Mouse (Mus musculus) thymus, postnatal 36 days (tissue): ENCODE results near the gene Cep95.

Source experiments
- DNase-seq, 2 experiments: peaks; one replicate each; pipeline ENCODE4 v3.0.0; 2022; ENCODE audit warnings: mixed read lengths in 2 of 2

Cep95 gene

DNA sequence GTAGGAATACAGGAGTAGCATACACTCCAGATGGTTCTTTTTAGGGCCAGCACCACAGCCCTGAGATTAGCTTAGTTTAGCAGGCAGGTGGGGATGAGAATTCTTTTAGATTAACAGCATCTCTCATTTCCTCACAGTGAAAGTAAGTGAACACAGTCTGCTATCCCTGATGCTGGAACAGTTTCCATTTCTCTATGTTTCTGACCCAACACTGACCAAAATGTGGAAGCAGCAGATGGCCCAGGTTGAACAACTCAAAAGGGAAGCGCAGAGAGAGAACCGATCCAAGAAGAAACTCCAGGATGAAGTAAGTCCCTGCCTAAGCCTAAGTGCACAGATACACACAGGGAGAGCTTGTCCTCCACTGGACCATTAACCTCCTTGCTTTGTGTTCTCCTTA is 26.3 kb downstream of the Cep95 start:
- no peak for DNase-seq

- no peak for DNase-seq
These were observed 26.7 kb downstream of the Cep95 start for GRCm38 (mm10) chr11:106815761-106816160.

GRCm38 (mm10) chr11:106816316-106816715 is 27.3 kb downstream of the Cep95 start:
- DNase-seq, result no peak

DNA sequence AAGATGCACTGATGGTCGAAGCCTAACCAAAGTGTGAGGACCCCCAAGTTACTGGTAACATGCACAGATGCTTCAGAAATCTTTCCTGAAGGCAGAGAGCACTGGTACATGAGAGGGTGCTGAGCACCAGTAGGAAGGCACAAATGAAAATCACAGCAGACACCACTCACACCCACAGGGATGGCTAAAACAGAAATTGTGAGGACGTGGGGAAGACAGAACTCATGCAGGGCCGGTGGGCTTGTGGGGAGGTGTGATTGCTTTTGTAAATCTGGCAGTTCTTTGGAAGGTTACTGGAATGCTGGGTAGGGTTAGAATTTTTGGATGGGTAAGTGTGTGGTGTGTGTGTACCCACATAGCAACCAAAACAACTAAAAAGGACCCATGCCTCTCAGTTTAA is 28.1 kb downstream of the Cep95 start:
- DNase-seq, result no peak

DNA sequence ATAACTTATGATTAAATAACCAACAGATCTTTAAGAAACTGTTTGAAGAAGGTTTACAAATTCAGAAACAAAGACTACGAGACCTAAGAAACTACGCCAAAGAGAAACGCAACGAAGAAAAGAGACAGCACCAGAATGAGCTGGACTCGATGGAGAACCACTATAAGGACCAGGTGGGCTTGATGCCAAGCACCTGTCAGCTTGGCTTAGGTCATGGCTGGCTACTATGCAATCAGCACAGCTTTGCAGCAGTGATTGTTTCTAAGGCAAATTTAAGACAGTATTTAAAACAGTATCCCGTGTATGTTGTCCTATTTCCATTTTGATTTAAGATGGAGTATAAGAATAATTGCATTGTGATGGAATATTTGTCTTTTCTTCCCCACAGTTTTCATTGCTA is 28.8 kb downstream of the Cep95 start:
- DNase-seq, result no peak

GRCm38 (mm10) chr11:106818341-106818740 is 29.3 kb downstream of the Cep95 start:
- no peak for DNase-seq

DNA sequence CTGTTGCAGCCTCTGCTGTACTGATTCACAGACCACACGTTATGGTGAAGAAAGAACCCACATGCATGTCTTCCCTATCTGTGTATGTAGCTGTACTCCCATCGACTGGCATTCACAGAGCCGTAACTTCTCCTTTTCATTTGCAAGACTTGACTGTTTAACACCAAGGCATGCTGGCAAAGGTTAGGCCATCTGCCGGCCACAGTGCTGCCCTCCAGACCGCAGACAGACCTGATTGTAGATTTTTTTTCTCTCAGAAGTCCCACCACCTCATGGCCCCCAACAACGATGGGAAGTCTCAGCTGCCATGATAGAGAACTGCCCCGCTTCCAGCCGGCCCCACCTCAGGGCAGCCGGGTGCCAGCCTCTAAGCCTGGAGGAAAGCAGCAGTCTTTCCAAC is 30.5 kb downstream of the Cep95 start:
- DNase-seq, result no peak

- DNase-seq, result no peak
These were observed 31.2 kb downstream of the Cep95 start for GRCm38 (mm10) chr11:106820252-106820651.

DNA sequence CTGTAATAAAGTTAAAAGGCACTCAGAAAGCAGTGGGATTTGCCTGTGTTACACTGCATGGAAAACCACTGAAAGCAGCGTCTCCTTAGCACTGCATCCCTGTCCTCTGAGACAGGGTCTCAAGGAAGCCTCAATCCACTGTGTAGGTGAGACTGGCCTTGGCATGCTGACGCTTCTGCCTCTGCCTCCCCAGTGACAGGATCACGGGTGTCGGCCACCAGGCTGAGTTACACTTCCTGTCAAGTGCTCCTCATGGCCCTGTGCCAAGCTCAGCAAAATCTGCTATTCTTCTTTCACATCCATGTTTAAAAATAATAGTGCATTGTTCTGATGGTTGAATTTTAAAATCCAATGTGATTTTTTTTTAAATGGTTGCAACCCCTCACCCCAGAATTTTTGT is 31.9 kb downstream of the Cep95 start:
- DNase-seq, result peak; percentile 15 to 33

- no peak for DNase-seq
These were observed 32.3 kb downstream of the Cep95 start for GRCm38 (mm10) chr11:106821397-106821796.

DNA sequence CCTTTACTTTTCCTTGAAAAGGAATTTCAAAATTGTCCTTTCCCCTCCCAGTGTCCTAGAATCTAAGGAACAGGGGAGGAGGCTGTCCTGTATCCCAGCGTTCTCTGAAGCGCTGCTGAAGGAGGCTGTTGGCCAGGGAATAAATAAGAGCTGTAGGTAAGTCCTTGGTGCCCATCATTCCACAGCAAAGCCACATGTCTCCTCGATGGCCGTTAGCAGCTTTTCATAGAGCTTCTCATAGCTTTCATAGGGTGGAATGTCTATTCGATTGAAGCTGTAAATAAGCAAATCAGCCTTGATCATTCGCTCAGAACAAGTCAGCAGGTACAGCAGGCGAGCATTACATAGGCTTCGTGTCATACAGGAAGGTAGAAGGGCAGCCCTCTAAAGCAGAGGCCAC is 33.4 kb downstream of the Cep95 start:
- no peak for DNase-seq

- no peak for DNase-seq
These were observed 33.9 kb downstream of the Cep95 start for GRCm38 (mm10) chr11:106822911-106823310.

GRCm38 (mm10) chr11:106823741-106824140 is 34.7 kb downstream of the Cep95 start:
- no peak for DNase-seq

DNA sequence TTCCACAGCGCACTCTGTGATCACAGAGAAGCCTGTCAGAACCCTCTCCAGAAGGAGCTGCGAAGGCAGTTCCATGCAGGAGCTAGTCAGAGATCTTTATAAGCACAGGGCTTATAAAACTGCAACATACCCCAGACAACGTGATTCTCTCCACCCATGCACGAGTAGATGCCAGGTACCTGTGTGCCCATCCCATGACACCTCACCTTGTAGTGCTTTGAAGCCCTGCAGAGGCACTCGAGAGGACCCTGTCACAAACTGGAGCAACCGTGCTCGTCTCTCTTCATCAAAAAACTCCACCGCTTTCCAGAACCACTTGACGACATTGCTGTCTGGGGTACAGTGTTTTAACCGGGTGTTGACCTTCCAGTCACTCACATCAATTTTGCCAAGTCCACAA is 35.4 kb downstream of the Cep95 start:
- no peak for DNase-seq

DNA sequence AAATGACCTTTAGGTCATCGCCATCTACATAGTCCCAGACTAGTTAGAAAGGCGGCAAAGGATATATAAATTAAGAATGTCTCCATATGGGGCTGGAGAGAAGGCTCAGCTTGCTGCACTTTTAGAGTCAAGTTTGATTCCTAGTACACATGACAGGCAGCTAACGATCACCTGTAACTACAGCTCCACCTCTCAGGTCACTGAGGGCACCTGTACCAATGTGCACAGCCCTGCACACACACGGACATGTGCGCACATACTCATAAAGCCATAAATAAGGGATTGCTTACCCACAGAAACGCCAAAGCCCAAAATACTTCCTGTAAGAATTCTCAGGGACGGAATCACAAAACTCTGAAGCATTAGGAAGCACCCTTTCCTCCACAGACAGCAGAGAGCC is 39.0 kb downstream of the Cep95 start:
- no peak for DNase-seq

- no peak for DNase-seq
These were observed 53.0 kb downstream of the Cep95 start for GRCm38 (mm10) chr11:106842002-106842401.

GRCm38 (mm10) chr11:106851438-106851837 is 62.4 kb downstream of the Cep95 start:
- DNase-seq, result no peak
